Mouse (Mus musculus): Measurements from ENCODE around the gene Ttc36. TPM values are rescaled to one million over a fixed set of nuclear protein-coding genes. Genes with fewer than 3 reads are reported as not detected.

Ttc36 gene
- polyA plus RNA-seq, 1 experiment, result 9.4 TPM

GRCm38 (mm10) chr9:44826660-44827059 is 23.8 kb upstream of the Ttc36 start:
- no peak for TF ChIP-seq CTCF (IDR thresholded peaks at IDR 0.05; ENCODE audit: extremely low read depth, insufficient read length, insufficient replicate concordance, low read depth, low read length)
- no peak for TF ChIP-seq POLR2A (IDR thresholded peaks at IDR 0.05; ENCODE audit: low read depth, low read length)
- Histone ChIP-seq H3K36me3 (ENCODE audit: control insufficient read depth, insufficient read depth, low read length) (peaks cover 78% of the 10 kb centered on the region), H3K4me3 (ENCODE audit: low read depth, low read length) (no peak overlapping the region), H3K4me1 (ENCODE audit: control insufficient read depth, insufficient read depth, insufficient read length, low read length) (no peaks in the 10 kb centered on the region), H3K27me3 (ENCODE audit: control insufficient read depth, insufficient read depth, low read length) (no peaks in the 10 kb centered on the region), H3K27ac (ENCODE audit: insufficient read depth, low read depth, low read length) (no peak overlapping the region)
- 89% methylated on average over 7 of the region's 7 CpGs for WGBS

- Histone ChIP-seq H3K27ac (ENCODE audit: insufficient read depth, low read depth, low read length) (no peak overlapping the region; the same call in 1 of the 2 replicates), H3K27me3 (ENCODE audit: control insufficient read depth, insufficient read depth, low read length) (no peaks in the 10 kb centered on the region), H3K4me3 (ENCODE audit: low read depth, low read length) (no peak overlapping the region), H3K36me3 (ENCODE audit: control insufficient read depth, insufficient read depth, low read length) (peaks cover 91% of the 10 kb centered on the region), H3K4me1 (ENCODE audit: control insufficient read depth, insufficient read depth, insufficient read length, low read length) (no peaks in the 10 kb centered on the region)
- WGBS, result 82% methylated on average over 15 of the region's 15 CpGs
- TF ChIP-seq POLR2A (IDR thresholded peaks at IDR 0.05; ENCODE audit: low read depth, low read length) (no peak), CTCF (IDR thresholded peaks at IDR 0.05; ENCODE audit: extremely low read depth, insufficient read length, insufficient replicate concordance, low read depth, low read length) (no peak)
These were observed 17.3 kb upstream of the Ttc36 start for GRCm38 (mm10) chr9:44819920-44820827.

- no peak overlapping the region for H3K4me3 ChIP-seq (ENCODE audit: low read depth, low read length)
- no peaks in the 10 kb centered on the region for H3K27me3 ChIP-seq (ENCODE audit: control insufficient read depth, insufficient read depth, low read length)
- no peaks in the 10 kb centered on the region for H3K4me1 ChIP-seq (ENCODE audit: control insufficient read depth, insufficient read depth, insufficient read length, low read length)
- no peak overlapping the region for H3K27ac ChIP-seq (ENCODE audit: insufficient read depth, low read depth, low read length)
- 83% methylated on average over 5 of the region's 5 CpGs for WGBS
- peaks cover 92% of the 10 kb centered on the region for H3K36me3 ChIP-seq (ENCODE audit: control insufficient read depth, insufficient read depth, low read length)
- TF ChIP-seq POLR2A (IDR thresholded peaks at IDR 0.05; ENCODE audit: low read depth, low read length) (no peak), CTCF (IDR thresholded peaks at IDR 0.05; ENCODE audit: extremely low read depth, insufficient read length, insufficient replicate concordance, low read depth, low read length) (no peak)
These were observed 14.7 kb upstream of the Ttc36 start for GRCm38 (mm10) chr9:44817522-44817921.

- no peaks in the 10 kb centered on the region for H3K27me3 ChIP-seq (ENCODE audit: control insufficient read depth, insufficient read depth, low read length)
- no peak overlapping the region for H3K4me3 ChIP-seq (ENCODE audit: low read depth, low read length)
- H3K27ac ChIP-seq (ENCODE audit: insufficient read depth, low read depth, low read length), result no peak overlapping the region
- H3K36me3 ChIP-seq (ENCODE audit: control insufficient read depth, insufficient read depth, low read length), result peaks cover 83% of the 10 kb centered on the region
- 94% methylated on average over 8 of the region's 8 CpGs for WGBS
- TF ChIP-seq CTCF (IDR thresholded peaks at IDR 0.05; ENCODE audit: extremely low read depth, insufficient read length, insufficient replicate concordance, low read depth, low read length) (no peak), POLR2A (IDR thresholded peaks at IDR 0.05; ENCODE audit: low read depth, low read length) (no peak)
- H3K4me1 ChIP-seq (ENCODE audit: control insufficient read depth, insufficient read depth, insufficient read length, low read length), result no peaks in the 10 kb centered on the region
These were observed 11.3 kb upstream of the Ttc36 start for GRCm38 (mm10) chr9:44814179-44814578.

- WGBS, result 84% methylated on average over 10 of the region's 10 CpGs
- peaks cover 79% of the 10 kb centered on the region for H3K36me3 ChIP-seq (ENCODE audit: control insufficient read depth, insufficient read depth, low read length)
- TF ChIP-seq POLR2A (IDR thresholded peaks at IDR 0.05; ENCODE audit: low read depth, low read length) (no peak), CTCF (IDR thresholded peaks at IDR 0.05; ENCODE audit: extremely low read depth, insufficient read length, insufficient replicate concordance, low read depth, low read length) (no peak)
These were observed 7.4 kb upstream of the Ttc36 start for GRCm38 (mm10) chr9:44810316-44810715.

GRCm38 (mm10) chr9:44807778-44808177 is 4.9 kb upstream of the Ttc36 start:
- H3K4me1 ChIP-seq (ENCODE audit: control insufficient read depth, insufficient read depth, insufficient read length, low read length), result peaks cover 3% of the 10 kb centered on the region; the same call in 1 of the 2 replicates
- H3K4me3 ChIP-seq (ENCODE audit: low read depth, low read length), result no peak overlapping the region
- no peaks in the 10 kb centered on the region for H3K27me3 ChIP-seq (ENCODE audit: control insufficient read depth, insufficient read depth, low read length)
- 94% methylated on average over 10 of the region's 10 CpGs for WGBS
- H3K36me3 ChIP-seq (ENCODE audit: control insufficient read depth, insufficient read depth, low read length), result peaks cover 64% of the 10 kb centered on the region
- H3K27ac ChIP-seq (ENCODE audit: insufficient read depth, low read depth, low read length), result no peak overlapping the region
- no peak for TF ChIP-seq POLR2A (IDR thresholded peaks at IDR 0.05; ENCODE audit: low read depth, low read length)
- no peak for TF ChIP-seq CTCF (IDR thresholded peaks at IDR 0.05; ENCODE audit: extremely low read depth, insufficient read length, insufficient replicate concordance, low read depth, low read length)

More at GRCm38 (mm10) chr9:44810316-44810715, 7.4 kb upstream of the Ttc36 start:
- Histone ChIP-seq H3K27ac (ENCODE audit: insufficient read depth, low read depth, low read length) (no peak overlapping the region), H3K4me3 (ENCODE audit: low read depth, low read length) (no peak overlapping the region), H3K27me3 (ENCODE audit: control insufficient read depth, insufficient read depth, low read length) (no peaks in the 10 kb centered on the region), H3K4me1 (ENCODE audit: control insufficient read depth, insufficient read depth, insufficient read length, low read length) (no peaks in the 10 kb centered on the region)

GRCm38 (mm10) chr9:44807141-44807540 is 4.3 kb upstream of the Ttc36 start:
- TF ChIP-seq CTCF (IDR thresholded peaks at IDR 0.05; ENCODE audit: extremely low read depth, insufficient read length, insufficient replicate concordance, low read depth, low read length) (no peak), POLR2A (IDR thresholded peaks at IDR 0.05; ENCODE audit: low read depth, low read length) (no peak)
- H3K36me3 ChIP-seq (ENCODE audit: control insufficient read depth, insufficient read depth, low read length), result peaks cover 61% of the 10 kb centered on the region

More at GRCm38 (mm10) chr9:44807141-44807540, 4.3 kb upstream of the Ttc36 start:
- Histone ChIP-seq H3K27ac (ENCODE audit: insufficient read depth, low read depth, low read length) (no peak overlapping the region), H3K4me1 (ENCODE audit: control insufficient read depth, insufficient read depth, insufficient read length, low read length) (peaks cover 4% of the 10 kb centered on the region; the same call in 1 of the 2 replicates), H3K27me3 (ENCODE audit: control insufficient read depth, insufficient read depth, low read length) (no peaks in the 10 kb centered on the region), H3K4me3 (ENCODE audit: low read depth, low read length) (no peak overlapping the region)
- 71% methylated on average over 5 of the region's 5 CpGs for WGBS
